Mouse (Mus musculus): ENCODE data around the gene Mrtfa. TPM values are rescaled to one million over a fixed set of nuclear protein-coding genes. Genes with fewer than 3 reads are reported as not detected.

Gene Mrtfa
- polyA plus RNA-seq, 1 experiment: 16.0 TPM

DNA sequence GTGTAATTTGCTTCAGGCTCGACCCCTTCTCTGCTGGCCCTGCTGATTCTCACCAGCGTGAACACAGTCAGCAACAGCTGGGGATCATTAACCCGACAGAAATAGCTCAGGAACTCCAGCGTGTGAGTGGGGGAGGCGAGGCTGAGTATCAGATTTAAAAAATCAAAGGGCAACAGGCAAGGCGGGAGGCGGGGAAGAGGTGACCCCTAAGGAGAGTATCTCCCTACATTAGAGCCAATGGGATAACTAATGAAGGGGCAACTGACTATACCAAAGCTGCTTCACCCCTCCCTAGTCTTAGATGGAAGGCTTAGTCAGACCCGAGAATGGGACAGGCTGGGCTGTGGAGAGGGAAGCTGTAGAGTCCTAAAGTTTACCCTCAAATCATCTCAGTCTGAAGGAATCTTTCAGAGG is 128.4 kb downstream of the Mrtfa start:
- peaks cover 14% of the 10 kb centered on the region for H3K4me1 ChIP-seq (ENCODE audit: control insufficient read depth, insufficient read depth, low read length)
- peak overlapping the region; percentile 17 for H3K27ac ChIP-seq (ENCODE audit: insufficient read depth, low read depth, low read length)
- H3K27me3 ChIP-seq (replicated peaks; ENCODE audit: control insufficient read depth, insufficient read depth, low read length): no peaks in the 10 kb centered on the region
- no peaks in the 10 kb centered on the region for H3K36me3 ChIP-seq (ENCODE audit: control insufficient read depth, insufficient read depth, low read length)
- WGBS: 15% methylated on average over 8 of the region's 8 CpGs
- no peak for TF ChIP-seq CTCF (conservative IDR thresholded peaks at IDR 0.05; ENCODE audit: insufficient read depth, insufficient read length, low read depth, low read length)
- no peak for TF ChIP-seq POLR2A (IDR thresholded peaks at IDR 0.05; ENCODE audit: low read depth, low read length)
- no peak overlapping the region for H3K4me3 ChIP-seq (ENCODE audit: insufficient read depth, low read depth, low read length)
- DNase-seq: peak; percentile 83

- Histone ChIP-seq H3K4me3 (ENCODE audit: insufficient read depth, low read depth, low read length) (no peak overlapping the region), H3K4me1 (ENCODE audit: control insufficient read depth, insufficient read depth, low read length) (peaks cover 14% of the 10 kb centered on the region), H3K36me3 (ENCODE audit: control insufficient read depth, insufficient read depth, low read length) (no peaks in the 10 kb centered on the region), H3K27me3 (replicated peaks; ENCODE audit: control insufficient read depth, insufficient read depth, low read length) (no peaks in the 10 kb centered on the region), H3K27ac (ENCODE audit: insufficient read depth, low read depth, low read length) (no peak overlapping the region)
- no peak for TF ChIP-seq POLR2A (IDR thresholded peaks at IDR 0.05; ENCODE audit: low read depth, low read length)
- peak; percentile 30; the same call in 1 of the 2 replicates for TF ChIP-seq CTCF (conservative IDR thresholded peaks at IDR 0.05; ENCODE audit: insufficient read depth, insufficient read length, low read depth, low read length)
- DNase-seq: peak; percentile 28
- 92% methylated on average over 2 of the region's 2 CpGs for WGBS
Measured at GRCm38 (mm10) chr15:81060975-81061374, 129.6 kb downstream of the Mrtfa start.

DNA sequence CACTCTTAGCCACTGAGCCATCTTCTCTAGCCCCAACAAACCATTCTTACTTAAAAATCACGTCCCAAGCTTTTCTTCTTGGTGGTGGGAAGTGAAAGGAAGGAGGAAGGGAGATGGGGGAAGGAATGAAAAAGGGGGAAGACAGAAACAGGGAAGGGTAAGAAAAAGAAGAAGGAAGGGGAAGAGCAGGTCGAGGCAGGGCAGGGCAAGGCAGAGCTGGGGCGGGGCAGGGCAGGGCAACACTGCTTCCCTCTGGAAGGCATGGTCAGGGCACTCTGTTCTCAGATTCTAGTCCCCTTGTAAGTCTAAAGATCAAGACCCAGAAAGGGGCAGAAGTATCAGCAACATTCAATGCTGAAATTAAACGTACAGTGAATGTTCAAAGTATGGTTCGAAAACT is 132.8 kb downstream of the Mrtfa start:
- Histone ChIP-seq H3K4me3 (ENCODE audit: insufficient read depth, low read depth, low read length) (no peak overlapping the region), H3K4me1 (ENCODE audit: control insufficient read depth, insufficient read depth, low read length) (peaks cover 14% of the 10 kb centered on the region), H3K27me3 (replicated peaks; ENCODE audit: control insufficient read depth, insufficient read depth, low read length) (no peaks in the 10 kb centered on the region), H3K36me3 (ENCODE audit: control insufficient read depth, insufficient read depth, low read length) (no peaks in the 10 kb centered on the region), H3K27ac (ENCODE audit: insufficient read depth, low read depth, low read length) (no peak overlapping the region)
- TF ChIP-seq CTCF (conservative IDR thresholded peaks at IDR 0.05; ENCODE audit: insufficient read depth, insufficient read length, low read depth, low read length) (no peak), POLR2A (IDR thresholded peaks at IDR 0.05; ENCODE audit: low read depth, low read length) (no peak)
- 87% methylated on average over 5 of the region's 5 CpGs for WGBS
- DNase-seq: no peak

DNA sequence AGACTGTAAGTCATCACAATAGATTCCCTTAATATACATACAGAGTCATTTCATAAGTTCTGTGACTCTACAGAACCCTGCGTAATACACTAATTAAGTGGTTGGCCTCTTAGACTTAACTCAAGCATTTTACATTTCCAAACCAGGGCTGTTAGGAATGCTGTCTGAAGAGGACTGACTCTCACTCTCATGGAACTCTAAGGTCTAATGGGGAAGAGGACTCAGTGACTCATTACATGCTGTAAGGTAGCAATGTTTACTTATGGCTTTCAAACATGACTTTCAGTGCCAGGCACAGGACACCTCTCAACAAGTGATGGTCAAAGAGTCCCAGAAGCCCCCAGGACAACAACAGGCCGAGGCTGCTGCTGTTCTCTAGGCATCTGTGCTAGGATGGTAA is 135.1 kb downstream of the Mrtfa start:
- DNase-seq: no peak
- WGBS: 97% methylated on average over 2 of the region's 2 CpGs
- TF ChIP-seq CTCF (conservative IDR thresholded peaks at IDR 0.05; ENCODE audit: insufficient read depth, insufficient read length, low read depth, low read length): no peak
- no peak for TF ChIP-seq POLR2A (IDR thresholded peaks at IDR 0.05; ENCODE audit: low read depth, low read length)

GRCm38 (mm10) chr15:81052491-81052890 is 138.1 kb downstream of the Mrtfa start:
- no peak for DNase-seq
- WGBS: 91% methylated on average over 5 of the region's 5 CpGs
- TF ChIP-seq CTCF (conservative IDR thresholded peaks at IDR 0.05; ENCODE audit: insufficient read depth, insufficient read length, low read depth, low read length) (no peak), POLR2A (IDR thresholded peaks at IDR 0.05; ENCODE audit: low read depth, low read length) (no peak)
- H3K27ac ChIP-seq (ENCODE audit: insufficient read depth, low read depth, low read length): no peak overlapping the region
- H3K36me3 ChIP-seq (ENCODE audit: control insufficient read depth, insufficient read depth, low read length): no peaks in the 10 kb centered on the region
- H3K4me3 ChIP-seq (ENCODE audit: insufficient read depth, low read depth, low read length): no peak overlapping the region
- no peaks in the 10 kb centered on the region for H3K27me3 ChIP-seq (replicated peaks; ENCODE audit: control insufficient read depth, insufficient read depth, low read length)
- no peaks in the 10 kb centered on the region; the same call in 1 of the 2 replicates for H3K4me1 ChIP-seq (ENCODE audit: control insufficient read depth, insufficient read depth, low read length)

More for the DNA sequence above, 135.1 kb downstream of the Mrtfa start:
- no peak overlapping the region for H3K4me3 ChIP-seq (ENCODE audit: insufficient read depth, low read depth, low read length)
- H3K27me3 ChIP-seq (replicated peaks; ENCODE audit: control insufficient read depth, insufficient read depth, low read length): no peaks in the 10 kb centered on the region
- no peak overlapping the region for H3K27ac ChIP-seq (ENCODE audit: insufficient read depth, low read depth, low read length)
- H3K36me3 ChIP-seq (ENCODE audit: control insufficient read depth, insufficient read depth, low read length): no peaks in the 10 kb centered on the region
- no peaks in the 10 kb centered on the region; the same call in 1 of the 2 replicates for H3K4me1 ChIP-seq (ENCODE audit: control insufficient read depth, insufficient read depth, low read length)

- H3K4me1 ChIP-seq (ENCODE audit: control insufficient read depth, insufficient read depth, low read length): no peaks in the 10 kb centered on the region; the same call in 1 of the 2 replicates
- no peaks in the 10 kb centered on the region for H3K36me3 ChIP-seq (ENCODE audit: control insufficient read depth, insufficient read depth, low read length)
- no peaks in the 10 kb centered on the region for H3K27me3 ChIP-seq (replicated peaks; ENCODE audit: control insufficient read depth, insufficient read depth, low read length)
- H3K4me3 ChIP-seq (ENCODE audit: insufficient read depth, low read depth, low read length): no peak overlapping the region
- no peak for TF ChIP-seq POLR2A (IDR thresholded peaks at IDR 0.05; ENCODE audit: low read depth, low read length)
- no peak for TF ChIP-seq CTCF (conservative IDR thresholded peaks at IDR 0.05; ENCODE audit: insufficient read depth, insufficient read length, low read depth, low read length)
- DNase-seq: no peak
- WGBS: 23% methylated on average over 3 of the region's 3 CpGs
- H3K27ac ChIP-seq (ENCODE audit: insufficient read depth, low read depth, low read length): no peak overlapping the region
Measured at GRCm38 (mm10) chr15:81050488-81050887, 140.1 kb downstream of the Mrtfa start.

- 68% methylated on average over 6 of the region's 6 CpGs for WGBS
Measured at GRCm38 (mm10) chr15:81049401-81050053, 141.0 kb downstream of the Mrtfa start.

More at GRCm38 (mm10) chr15:81049401-81050053, 141.0 kb downstream of the Mrtfa start:
- TF ChIP-seq CTCF (conservative IDR thresholded peaks at IDR 0.05; ENCODE audit: insufficient read depth, insufficient read length, low read depth, low read length) (peak; percentile 73), POLR2A (IDR thresholded peaks at IDR 0.05; ENCODE audit: low read depth, low read length) (no peak)
- Histone ChIP-seq H3K27ac (ENCODE audit: insufficient read depth, low read depth, low read length) (no peak overlapping the region), H3K4me1 (ENCODE audit: control insufficient read depth, insufficient read depth, low read length) (no peaks in the 10 kb centered on the region; the same call in 1 of the 2 replicates), H3K36me3 (ENCODE audit: control insufficient read depth, insufficient read depth, low read length) (no peaks in the 10 kb centered on the region), H3K27me3 (replicated peaks; ENCODE audit: control insufficient read depth, insufficient read depth, low read length) (no peaks in the 10 kb centered on the region), H3K4me3 (ENCODE audit: insufficient read depth, low read depth, low read length) (no peak overlapping the region)
- DNase-seq: peak; percentile 40
